Mouse (Mus musculus) brain, embryonic 14.5 days (tissue): ENCODE data around the gene Acot5.
"Not testable (repeated sequence)": the region's sequence is repeated elsewhere in the genome, so short reads cannot be mapped to it uniquely, and the experiment has no call there.

ENCODE experiments used
- CTCF ChIP-seq: fragments of 200-500 bp; IDR thresholded peaks from 2 replicates; pipeline ENCODE4 v1.5.1; 2012; ENCODE audit warnings: inconsistent platforms, mild to moderate bottlenecking, moderate library complexity, borderline replicate concordance; ENCODE audit not compliant: insufficient read depth, insufficient read length; ENCODE audit errors: extremely low read depth
- POLR2A ChIP-seq: fragments of 200-500 bp; IDR thresholded peaks from 2 replicates; pipeline ENCODE4 v1.6.1; 2012; ENCODE audit warnings: mild to moderate bottlenecking, inconsistent platforms, borderline replicate concordance; ENCODE audit not compliant: poor library complexity, insufficient read depth, insufficient read length, severe bottlenecking; ENCODE audit errors: extremely low read depth

GRCm38 (mm10) chr12:84033302-84033701, 35.8 kb upstream of the Acot5 start:
- not testable (repeated sequence) for TF ChIP-seq CTCF, POLR2A
